Mouse (Mus musculus): ENCODE data around the gene Actl6b.
"Not testable (repeated sequence)": the region's sequence is repeated elsewhere in the genome, so short reads cannot be mapped to it uniquely, and the experiment has no call there.

DNA sequence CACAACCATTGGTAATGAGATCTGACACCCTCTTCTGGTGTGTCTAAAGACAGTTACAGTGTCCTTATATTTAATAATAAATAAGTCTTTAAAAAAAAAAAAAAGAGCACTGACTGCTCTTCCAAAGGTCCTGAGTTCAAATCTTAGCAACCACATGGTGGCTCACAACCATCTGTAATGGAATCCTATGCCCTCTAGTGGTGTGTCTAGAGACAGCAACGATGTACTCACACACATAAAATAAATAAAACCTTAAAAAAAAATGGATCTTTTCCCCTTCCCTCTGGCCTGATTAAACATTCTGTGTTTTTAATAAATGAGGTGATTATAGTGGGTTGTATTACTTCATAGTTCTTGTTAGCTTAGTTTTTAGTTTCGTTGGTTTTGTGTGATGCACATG is 61.6 kb downstream of the Actl6b start:
- TF ChIP-seq POLR2A (IDR thresholded peaks at IDR 0.05; ENCODE audit: low read depth, low read length); CTCF (conservative IDR thresholded peaks at IDR 0.05; ENCODE audit: insufficient read depth, insufficient read length, low read depth, low read length): not testable (repeated sequence)
